Mouse (Mus musculus): Measurements from ENCODE around the gene Eif4e. TPM values are rescaled to one million over a fixed set of nuclear protein-coding genes. Genes with fewer than 3 reads are reported as not detected.
A peak's percentile ranks its signal among the peaks of the same experiment; 100 is the strongest.

The Eif4e gene
- polyA plus RNA-seq, 1 experiment, result 409 TPM

- TF ChIP-seq CTCF (IDR thresholded peaks at IDR 0.05; ENCODE audit: low read depth, low read length), result no peak
- no peak for TF ChIP-seq EP300 (IDR thresholded peaks at IDR 0.05; ENCODE audit: insufficient read depth, low read depth, low read length)
- TF ChIP-seq POLR2A (IDR thresholded peaks at IDR 0.05; ENCODE audit: insufficient read depth, low read length), result no peak
- Histone ChIP-seq H3K36me3 (ENCODE audit: control insufficient read depth, insufficient read depth, low read length, poor library complexity, severe bottlenecking) (no peaks in the 10 kb centered on the region), H3K27ac (ENCODE audit: insufficient read depth, low read length) (no peak overlapping the region), H3K9me3 (replicated peaks; ENCODE audit: control insufficient read depth, insufficient read depth, low read length, poor library complexity, severe bottlenecking) (no peaks in the 10 kb centered on the region), H3K4me3 (ENCODE audit: low read depth, low read length) (no peak overlapping the region), H3K27me3 (ENCODE audit: control insufficient read depth, insufficient read depth, low read length, poor library complexity, severe bottlenecking) (no peaks in the 10 kb centered on the region), H3K9ac (ENCODE audit: low read depth, poor library complexity, severe bottlenecking) (no peak overlapping the region), H3K4me1 (ENCODE audit: control insufficient read depth, insufficient read depth, low read length) (no peaks in the 10 kb centered on the region)
Measured at GRCm38 (mm10) chr3:138514749-138515148, 11.2 kb upstream of the Eif4e start.

GRCm38 (mm10) chr3:138515656-138516370 lies 10.2 kb upstream of the Eif4e start:
- H3K36me3 ChIP-seq (ENCODE audit: control insufficient read depth, insufficient read depth, low read length, poor library complexity, severe bottlenecking), result no peaks in the 10 kb centered on the region
- no peaks in the 10 kb centered on the region for H3K4me1 ChIP-seq (ENCODE audit: control insufficient read depth, insufficient read depth, low read length)
- H3K27me3 ChIP-seq (ENCODE audit: control insufficient read depth, insufficient read depth, low read length, poor library complexity, severe bottlenecking), result no peaks in the 10 kb centered on the region
- TF ChIP-seq EP300 (IDR thresholded peaks at IDR 0.05; ENCODE audit: insufficient read depth, low read depth, low read length) (no peak), POLR2A (IDR thresholded peaks at IDR 0.05; ENCODE audit: insufficient read depth, low read length) (no peak), CTCF (IDR thresholded peaks at IDR 0.05; ENCODE audit: low read depth, low read length) (no peak)
- no peak overlapping the region for H3K4me3 ChIP-seq (ENCODE audit: low read depth, low read length)
- no peak overlapping the region for H3K27ac ChIP-seq (ENCODE audit: insufficient read depth, low read length)
- no peak overlapping the region for H3K9ac ChIP-seq (ENCODE audit: low read depth, poor library complexity, severe bottlenecking)
- no peaks in the 10 kb centered on the region for H3K9me3 ChIP-seq (replicated peaks; ENCODE audit: control insufficient read depth, insufficient read depth, low read length, poor library complexity, severe bottlenecking)

GRCm38 (mm10) chr3:138517881-138518280 lies 8.1 kb upstream of the Eif4e start:
- H3K27me3 ChIP-seq (ENCODE audit: control insufficient read depth, insufficient read depth, low read length, poor library complexity, severe bottlenecking), result no peaks in the 10 kb centered on the region
- no peak for TF ChIP-seq POLR2A (IDR thresholded peaks at IDR 0.05; ENCODE audit: insufficient read depth, low read length)
- TF ChIP-seq CTCF (IDR thresholded peaks at IDR 0.05; ENCODE audit: low read depth, low read length), result peak; percentile 71
- no peak overlapping the region for H3K9ac ChIP-seq (ENCODE audit: low read depth, poor library complexity, severe bottlenecking)
- H3K4me3 ChIP-seq (ENCODE audit: low read depth, low read length), result no peak overlapping the region
- no peaks in the 10 kb centered on the region for H3K4me1 ChIP-seq (ENCODE audit: control insufficient read depth, insufficient read depth, low read length)
- H3K9me3 ChIP-seq (replicated peaks; ENCODE audit: control insufficient read depth, insufficient read depth, low read length, poor library complexity, severe bottlenecking), result no peaks in the 10 kb centered on the region
- no peaks in the 10 kb centered on the region for H3K36me3 ChIP-seq (ENCODE audit: control insufficient read depth, insufficient read depth, low read length, poor library complexity, severe bottlenecking)
- no peak overlapping the region for H3K27ac ChIP-seq (ENCODE audit: insufficient read depth, low read length)

GRCm38 (mm10) chr3:138519218-138519617 lies 6.8 kb upstream of the Eif4e start:
- TF ChIP-seq CTCF (IDR thresholded peaks at IDR 0.05; ENCODE audit: low read depth, low read length) (no peak), POLR2A (IDR thresholded peaks at IDR 0.05; ENCODE audit: insufficient read depth, low read length) (no peak), EP300 (IDR thresholded peaks at IDR 0.05; ENCODE audit: insufficient read depth, low read depth, low read length) (no peak)
- Histone ChIP-seq H3K4me1 (ENCODE audit: control insufficient read depth, insufficient read depth, low read length) (no peaks in the 10 kb centered on the region), H3K36me3 (ENCODE audit: control insufficient read depth, insufficient read depth, low read length, poor library complexity, severe bottlenecking) (no peaks in the 10 kb centered on the region), H3K9me3 (replicated peaks; ENCODE audit: control insufficient read depth, insufficient read depth, low read length, poor library complexity, severe bottlenecking) (no peaks in the 10 kb centered on the region), H3K9ac (ENCODE audit: low read depth, poor library complexity, severe bottlenecking) (no peak overlapping the region), H3K4me3 (ENCODE audit: low read depth, low read length) (no peak overlapping the region), H3K27ac (ENCODE audit: insufficient read depth, low read length) (no peak overlapping the region), H3K27me3 (ENCODE audit: control insufficient read depth, insufficient read depth, low read length, poor library complexity, severe bottlenecking) (no peaks in the 10 kb centered on the region)

- no peaks in the 10 kb centered on the region for H3K36me3 ChIP-seq (ENCODE audit: control insufficient read depth, insufficient read depth, low read length, poor library complexity, severe bottlenecking)
- TF ChIP-seq POLR2A (IDR thresholded peaks at IDR 0.05; ENCODE audit: insufficient read depth, low read length) (no peak), CTCF (IDR thresholded peaks at IDR 0.05; ENCODE audit: low read depth, low read length) (no peak), EP300 (IDR thresholded peaks at IDR 0.05; ENCODE audit: insufficient read depth, low read depth, low read length) (no peak)
- H3K9me3 ChIP-seq (replicated peaks; ENCODE audit: control insufficient read depth, insufficient read depth, low read length, poor library complexity, severe bottlenecking), result no peaks in the 10 kb centered on the region
- no peak overlapping the region for H3K9ac ChIP-seq (ENCODE audit: low read depth, poor library complexity, severe bottlenecking)
- H3K4me3 ChIP-seq (ENCODE audit: low read depth, low read length), result no peak overlapping the region
- H3K4me1 ChIP-seq (ENCODE audit: control insufficient read depth, insufficient read depth, low read length), result no peaks in the 10 kb centered on the region
- no peaks in the 10 kb centered on the region for H3K27me3 ChIP-seq (ENCODE audit: control insufficient read depth, insufficient read depth, low read length, poor library complexity, severe bottlenecking)
- no peak overlapping the region for H3K27ac ChIP-seq (ENCODE audit: insufficient read depth, low read length)
Measured at GRCm38 (mm10) chr3:138523956-138524355, 2.0 kb upstream of the Eif4e start.

- Histone ChIP-seq H3K36me3 (ENCODE audit: control insufficient read depth, insufficient read depth, low read length, poor library complexity, severe bottlenecking) (no peaks in the 10 kb centered on the region), H3K4me1 (ENCODE audit: control insufficient read depth, insufficient read depth, low read length) (peaks cover 2% of the 10 kb centered on the region), H3K27ac (ENCODE audit: insufficient read depth, low read length) (no peak overlapping the region), H3K9me3 (replicated peaks; ENCODE audit: control insufficient read depth, insufficient read depth, low read length, poor library complexity, severe bottlenecking) (no peaks in the 10 kb centered on the region), H3K9ac (ENCODE audit: low read depth, poor library complexity, severe bottlenecking) (peak overlapping the region; percentile 99; the same call in 1 of the 2 replicates), H3K4me3 (ENCODE audit: low read depth, low read length) (no peak overlapping the region), H3K27me3 (ENCODE audit: control insufficient read depth, insufficient read depth, low read length, poor library complexity, severe bottlenecking) (no peaks in the 10 kb centered on the region)
- TF ChIP-seq POLR2A (IDR thresholded peaks at IDR 0.05; ENCODE audit: insufficient read depth, low read length), result no peak
- no peak for TF ChIP-seq EP300 (IDR thresholded peaks at IDR 0.05; ENCODE audit: insufficient read depth, low read depth, low read length)
- no peak for TF ChIP-seq CTCF (IDR thresholded peaks at IDR 0.05; ENCODE audit: low read depth, low read length)
Measured at GRCm38 (mm10) chr3:138525494-138525893, 485 bp upstream of the Eif4e start.

All from ES-Bruce4 (cell line).